Mouse (Mus musculus) liver, embryonic 16.5 days (tissue): ENCODE measurements around the gene Pde1c. TPM values are rescaled to one million over a fixed set of nuclear protein-coding genes. Genes with fewer than 3 reads are reported as not detected.

Experiments used
- ATAC-seq: fragments of 200-750 bp; cut with Nextera tagmentation; 2 replicates; pipeline ENCODE4 v1.8.0; 2017; ENCODE audit warnings: low read depth, mild to moderate bottlenecking, moderate number of reproducible peaks, moderate library complexity
- H3K27ac ChIP-seq: fragments of 300-500 bp; sonication (generic); 2 replicates; pipeline ENCODE4 v1.5.1; 2014; ENCODE audit warnings: mild to moderate bottlenecking, low read length
- H3K27me3 ChIP-seq: fragments of 300-500 bp; sonication (generic); 2 replicates; pipeline ENCODE4 v1.6.1; 2014; ENCODE audit warnings: low read depth, low read length, mixed read lengths; ENCODE audit not compliant: control insufficient read depth, insufficient read depth
- H3K36me3 ChIP-seq: fragments of 300-500 bp; sonication (generic); 2 replicates; pipeline ENCODE4 v1.6.1; 2014; ENCODE audit warnings: mild to moderate bottlenecking; ENCODE audit not compliant: control insufficient read depth, insufficient read depth
- H3K4me1 ChIP-seq: fragments of 300-500 bp; sonication (generic); 2 replicates; pipeline ENCODE4 v1.6.1; 2014; ENCODE audit warnings: low read depth, low read length, mixed read lengths; ENCODE audit not compliant: control insufficient read depth
- H3K4me2 ChIP-seq: fragments of 300-500 bp; sonication (generic); 2 replicates; pipeline ENCODE4 v1.6.1; 2014; ENCODE audit warnings: low read depth, low read length, mixed read lengths
- H3K4me3 ChIP-seq: fragments of 300-500 bp; sonication (generic); 2 replicates; pipeline ENCODE4 v1.5.1; 2014; ENCODE audit warnings: low read depth, mild to moderate bottlenecking, low read length
- H3K9ac ChIP-seq: fragments of 300-500 bp; sonication (generic); 2 replicates; pipeline ENCODE4 v1.6.1; 2014; ENCODE audit warnings: low read depth, low read length
- H3K9me3 ChIP-seq: fragments of 300-500 bp; sonication (generic); replicated peaks from 2 replicates; pipeline ENCODE4 v1.6.1; 2016; ENCODE audit warnings: low read length; ENCODE audit not compliant: control insufficient read depth
- WGBS: fragments of 180-500 bp; shearing (Covaris S2); extraction: QIAGEN DNeasy Blood & Tissue Kit; methylation state at CpG from one replicate; pipeline ENCODE4 v1.1.7; 2014; ENCODE audit not compliant: insufficient replicate concordance; 5-methylcytosine and 5-hydroxymethylcytosine counted together
- polyA plus RNA-seq: library from polyadenylated mRNA; unstranded; fragments of >200 nt; fragmentation: Nextera tagmentation; extraction: Ambion mirVana; gene quantifications from 2 replicates; pipeline ENCODE4 v1.2.1, GENCODE M21; 2015

Pde1c gene
- polyA plus RNA-seq, 1 experiment from 2014 or later, result 0.44 TPM

GRCm38 (mm10) chr6:56485078-56485477, 83.8 kb downstream of the Pde1c start:
- Histone ChIP-seq H3K27ac (no peak overlapping the region), H3K4me2 (no peak overlapping the region), H3K4me3 (no peak overlapping the region), H3K9me3 (no peaks in the 10 kb centered on the region), H3K36me3 (no peaks in the 10 kb centered on the region), H3K27me3 (no peaks in the 10 kb centered on the region), H3K9ac (no peak overlapping the region), H3K4me1 (no peaks in the 10 kb centered on the region)
- WGBS, result 52% methylated on average over 3 of the region's 3 CpGs
- ATAC-seq, result no peak

GRCm38 (mm10) chr6:56480914-56481482, 87.9 kb downstream of the Pde1c start:
- Histone ChIP-seq H3K4me1 (no peaks in the 10 kb centered on the region), H3K9me3 (no peaks in the 10 kb centered on the region), H3K4me2 (no peak overlapping the region), H3K4me3 (no peak overlapping the region), H3K27me3 (no peaks in the 10 kb centered on the region), H3K27ac (no peak overlapping the region), H3K9ac (no peak overlapping the region), H3K36me3 (no peaks in the 10 kb centered on the region)
- no peak for ATAC-seq
- WGBS, result 2% methylated on average over 6 of the region's 6 CpGs

- H3K9ac ChIP-seq, result no peak overlapping the region
- H3K36me3 ChIP-seq, result no peaks in the 10 kb centered on the region
- no peak for ATAC-seq
- H3K27me3 ChIP-seq, result no peaks in the 10 kb centered on the region
- WGBS, result 37% methylated on average over 6 of the region's 6 CpGs
- H3K9me3 ChIP-seq, result no peaks in the 10 kb centered on the region
- H3K4me2 ChIP-seq, result no peak overlapping the region
- no peaks in the 10 kb centered on the region for H3K4me1 ChIP-seq
- no peak overlapping the region for H3K27ac ChIP-seq
- no peak overlapping the region for H3K4me3 ChIP-seq
Observed at GRCm38 (mm10) chr6:56476581-56476980, 92.3 kb downstream of the Pde1c start.

- Histone ChIP-seq H3K4me2 (no peak overlapping the region), H3K4me3 (no peak overlapping the region), H3K4me1 (no peaks in the 10 kb centered on the region), H3K9me3 (no peaks in the 10 kb centered on the region), H3K27me3 (no peaks in the 10 kb centered on the region), H3K27ac (no peak overlapping the region), H3K36me3 (no peaks in the 10 kb centered on the region), H3K9ac (no peak overlapping the region)
- no peak for ATAC-seq
- WGBS, result 33% methylated on average over 3 of the region's 3 CpGs
Observed at GRCm38 (mm10) chr6:56458098-56458497, 110.8 kb downstream of the Pde1c start.

- Histone ChIP-seq H3K27me3 (no peaks in the 10 kb centered on the region), H3K4me1 (no peaks in the 10 kb centered on the region), H3K4me3 (no peak overlapping the region), H3K9ac (no peak overlapping the region), H3K27ac (no peak overlapping the region), H3K9me3 (no peaks in the 10 kb centered on the region), H3K4me2 (no peak overlapping the region), H3K36me3 (no peaks in the 10 kb centered on the region)
- 20% methylated on average over 2 of the region's 2 CpGs for WGBS
- no peak for ATAC-seq
Observed at GRCm38 (mm10) chr6:56447917-56448316, 121.0 kb downstream of the Pde1c start.

GRCm38 (mm10) chr6:56441501-56441900, 127.4 kb downstream of the Pde1c start:
- H3K9ac ChIP-seq, result no peak overlapping the region
- no peaks in the 10 kb centered on the region for H3K4me1 ChIP-seq
- 61% methylated on average over 4 of the region's 4 CpGs for WGBS
- H3K27me3 ChIP-seq, result no peaks in the 10 kb centered on the region
- no peak overlapping the region for H3K27ac ChIP-seq
- H3K36me3 ChIP-seq, result no peaks in the 10 kb centered on the region
- H3K4me2 ChIP-seq, result no peak overlapping the region
- no peaks in the 10 kb centered on the region for H3K9me3 ChIP-seq
- H3K4me3 ChIP-seq, result no peak overlapping the region
- ATAC-seq, result no peak

GRCm38 (mm10) chr6:56425846-56426245, 143.1 kb downstream of the Pde1c start:
- no peak overlapping the region for H3K9ac ChIP-seq
- H3K9me3 ChIP-seq, result no peaks in the 10 kb centered on the region
- no peak overlapping the region for H3K4me3 ChIP-seq
- no peaks in the 10 kb centered on the region for H3K4me1 ChIP-seq
- ATAC-seq, result no peak
- no peak overlapping the region for H3K4me2 ChIP-seq
- no peak overlapping the region for H3K27ac ChIP-seq
- WGBS, result 59% methylated on average over 5 of the region's 5 CpGs
- H3K27me3 ChIP-seq, result no peaks in the 10 kb centered on the region
- no peaks in the 10 kb centered on the region for H3K36me3 ChIP-seq

- H3K9ac ChIP-seq, result no peak overlapping the region
- 48% methylated on average over 3 of the region's 3 CpGs for WGBS
- H3K36me3 ChIP-seq, result no peaks in the 10 kb centered on the region
- no peak overlapping the region for H3K4me2 ChIP-seq
- H3K4me1 ChIP-seq, result no peaks in the 10 kb centered on the region
- ATAC-seq, result no peak
- H3K27me3 ChIP-seq, result no peaks in the 10 kb centered on the region
- no peaks in the 10 kb centered on the region for H3K9me3 ChIP-seq
- no peak overlapping the region for H3K4me3 ChIP-seq
- H3K27ac ChIP-seq, result no peak overlapping the region
Observed at GRCm38 (mm10) chr6:56422866-56423265, 146.0 kb downstream of the Pde1c start.

- 61% methylated on average over 4 of the region's 4 CpGs for WGBS
- ATAC-seq, result no peak
- no peaks in the 10 kb centered on the region for H3K36me3 ChIP-seq
Observed at GRCm38 (mm10) chr6:56416191-56416590, 152.7 kb downstream of the Pde1c start.

More at GRCm38 (mm10) chr6:56416191-56416590, 152.7 kb downstream of the Pde1c start:
- Histone ChIP-seq H3K27ac (no peak overlapping the region), H3K4me1 (no peaks in the 10 kb centered on the region), H3K27me3 (no peaks in the 10 kb centered on the region), H3K4me3 (no peak overlapping the region), H3K9ac (no peak overlapping the region), H3K9me3 (no peaks in the 10 kb centered on the region), H3K4me2 (no peak overlapping the region)
